Mouse (Mus musculus): ENCODE results near the gene Paqr9.
"Not testable (repeated sequence)": the region's sequence is repeated elsewhere in the genome, so short reads cannot be mapped to it uniquely, and the experiment has no call there.

Gene Paqr9

DNA sequence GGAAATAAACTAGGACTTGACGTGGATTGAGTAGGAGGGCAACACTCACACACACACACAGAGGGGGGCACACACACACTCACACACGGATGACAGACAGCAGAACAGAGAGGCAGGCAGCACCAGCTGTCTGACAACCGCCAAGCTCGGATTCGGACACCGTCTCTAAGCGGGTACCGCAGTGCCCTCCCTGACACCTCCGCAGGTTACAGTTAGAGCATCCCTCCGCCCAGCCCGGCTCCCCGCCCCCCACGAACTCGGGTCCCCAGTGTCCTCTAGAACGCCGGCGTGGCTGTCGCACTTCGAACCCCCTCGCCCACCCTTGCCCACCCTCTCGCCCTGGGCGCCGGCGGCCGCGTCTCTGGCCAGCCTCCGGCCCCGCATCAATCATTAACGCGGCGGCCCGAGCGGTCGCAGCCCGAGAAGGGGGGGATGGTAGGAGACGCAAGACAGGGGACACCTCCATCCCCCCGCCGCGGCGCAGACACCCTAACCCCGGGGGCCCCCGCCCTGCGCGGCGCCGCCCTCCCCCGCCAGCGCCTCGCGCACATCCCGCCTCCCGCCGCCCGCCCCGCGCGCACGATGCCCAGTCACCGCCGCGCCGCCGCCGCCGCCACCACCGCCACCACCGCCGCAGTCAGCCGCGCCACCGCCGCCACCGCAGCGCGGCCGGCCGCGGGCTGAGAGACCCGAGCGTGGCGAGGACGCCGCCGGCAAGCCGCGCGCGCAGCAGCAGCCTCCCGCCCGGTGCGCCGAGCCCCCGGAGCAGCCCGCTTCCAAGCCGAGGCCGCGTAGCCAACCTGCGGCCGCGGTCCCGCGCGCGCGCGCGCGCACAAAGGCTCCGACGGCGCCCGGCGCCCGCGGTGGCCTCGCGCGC lies at the start of gene Paqr9:
TSS of gene Paqr9 (plus strand) at position 599 of the 877 bp plus-strand sequence.
- DNase-seq (ENCODE audit: extremely low spot score, low read depth, low spot score), result no peak

DNA sequence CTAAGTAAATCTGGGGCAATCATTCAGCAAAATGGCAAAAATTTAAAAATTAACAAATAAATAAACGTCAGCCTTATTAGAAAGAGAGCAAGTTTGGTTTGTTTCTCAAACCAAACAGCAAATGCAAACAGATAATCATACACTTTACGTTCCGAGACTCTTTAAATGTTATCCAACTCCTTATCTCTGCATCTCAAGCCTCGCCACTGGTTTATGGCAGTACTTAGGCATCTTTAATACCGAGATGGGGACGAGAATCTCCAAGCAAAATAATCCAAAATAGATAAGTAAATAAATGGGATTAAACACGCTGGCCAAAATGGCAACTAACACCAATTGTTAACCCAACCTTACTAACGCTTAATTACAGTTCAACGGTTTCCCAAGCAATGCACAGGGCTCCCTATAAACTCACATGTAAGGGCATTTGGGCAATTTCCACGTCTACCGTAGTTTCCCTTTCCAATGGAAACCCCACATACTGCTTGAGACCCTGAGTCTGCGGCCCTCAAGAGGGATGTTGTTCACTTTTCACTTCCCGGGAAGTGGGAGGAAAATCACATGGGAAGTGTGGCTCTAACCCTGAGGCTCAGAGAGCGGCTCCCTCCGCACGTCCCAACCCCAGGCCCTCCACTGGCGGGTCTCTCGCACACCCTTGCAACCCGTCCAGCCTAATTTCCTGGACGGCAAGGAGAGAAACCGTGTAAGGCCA lies 48.6 kb upstream of the Paqr9 start:
- DNase-seq (ENCODE audit: extremely low spot score, low read depth, low spot score), result no peak

DNA sequence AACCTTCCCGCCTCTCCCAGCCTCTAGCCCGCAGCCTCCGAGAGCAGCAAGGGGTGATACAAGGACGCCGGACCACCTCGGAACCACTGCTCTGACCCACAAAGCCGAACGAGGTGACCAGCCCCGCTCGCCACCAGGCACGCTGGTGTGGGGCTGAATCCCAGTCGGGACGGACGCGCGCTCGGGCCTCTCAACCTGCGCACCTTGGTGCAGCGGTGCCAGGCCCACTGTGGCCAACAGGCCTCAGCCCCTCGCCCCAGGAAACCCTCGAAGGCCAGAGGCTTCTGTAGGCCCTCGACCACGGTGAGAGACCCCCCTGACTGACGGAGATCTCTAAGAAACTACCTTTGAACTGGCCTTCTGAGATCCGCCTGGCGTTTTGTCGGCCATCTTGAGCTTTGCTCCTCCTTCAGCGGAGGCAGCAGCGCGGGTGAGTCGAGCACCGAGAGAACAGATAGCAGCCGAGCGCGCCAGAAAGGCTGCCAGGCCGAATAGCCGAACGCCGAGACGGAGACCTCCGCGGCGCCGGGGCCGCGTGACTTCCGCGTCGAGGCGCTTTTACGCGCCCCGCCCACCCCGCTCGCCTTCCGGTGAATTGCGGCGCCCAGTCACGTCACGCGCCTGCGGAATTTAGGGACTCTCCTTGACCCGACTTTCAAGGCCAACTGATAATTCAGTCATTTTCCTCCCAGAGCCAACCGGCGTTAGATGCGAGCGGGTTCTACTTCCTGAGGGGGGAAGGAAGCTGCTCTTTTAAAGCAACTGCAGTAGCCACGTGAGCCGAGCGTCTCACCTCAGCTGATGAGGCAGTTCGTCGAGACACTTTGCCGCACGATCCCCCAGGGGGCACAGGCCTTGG lies 47.8 kb upstream of the Paqr9 start, which contains the start of gene U2surp:
TSS of gene U2surp (minus strand) at position 525 of the 859 bp plus-strand sequence.
- DNase-seq (ENCODE audit: extremely low spot score, low read depth, low spot score), result peak; percentile 79

DNA sequence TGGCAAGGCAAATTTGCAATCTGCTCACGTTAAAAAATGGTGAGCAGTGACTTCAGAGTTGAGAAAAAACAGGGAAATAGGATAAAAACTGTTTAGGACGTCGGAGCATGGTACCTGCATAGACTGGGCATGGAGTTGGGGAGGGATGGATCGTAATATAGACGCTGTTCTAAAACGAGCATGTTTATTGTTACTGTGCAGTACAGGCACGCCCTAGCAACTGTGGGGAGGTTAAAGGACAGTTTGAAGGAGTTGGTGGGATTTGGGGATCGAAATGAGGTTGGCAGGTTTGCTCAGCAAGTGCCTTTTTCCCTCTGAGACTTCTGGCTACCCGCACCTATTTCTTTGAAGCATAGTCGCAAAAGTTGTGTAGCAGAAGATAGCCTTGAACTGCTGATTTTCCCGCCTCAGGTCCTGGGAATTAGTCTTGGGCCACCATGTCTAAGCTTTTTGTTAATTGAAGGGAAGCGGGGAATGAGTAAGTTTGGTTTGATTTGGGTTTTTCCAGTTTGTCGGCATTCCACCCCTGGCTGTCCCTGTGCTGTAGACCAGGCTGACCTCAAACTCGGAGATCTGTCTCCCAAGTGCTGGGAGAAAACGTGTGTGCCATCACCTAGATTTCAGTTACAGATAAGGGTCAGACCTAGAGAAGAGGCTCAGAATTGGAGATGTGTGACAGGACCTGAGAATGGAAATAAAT lies 47.0 kb upstream of the Paqr9 start:
- DNase-seq (ENCODE audit: extremely low spot score, low read depth, low spot score), result peak; percentile 14

DNA sequence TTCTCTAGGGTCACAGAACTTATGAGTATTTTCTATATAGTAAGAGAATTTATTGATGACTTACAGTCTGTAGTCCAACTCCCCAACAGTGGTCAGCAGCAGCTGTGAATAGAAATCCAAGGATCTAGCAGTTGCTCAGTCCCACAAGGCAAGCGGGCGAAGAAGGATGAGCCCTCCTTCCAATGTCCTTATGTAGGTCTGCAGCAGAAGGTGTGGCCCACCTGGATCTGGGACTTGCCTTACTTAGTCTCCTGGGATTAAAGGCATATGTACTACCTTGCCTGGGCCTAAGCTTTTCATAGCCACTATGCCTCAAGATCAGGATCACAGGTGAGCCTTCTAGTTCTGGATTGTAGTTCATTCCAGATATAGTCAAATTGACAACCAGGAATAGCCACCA lies 45.7 kb upstream of the Paqr9 start:
- no peak for DNase-seq (ENCODE audit: extremely low spot score, low read depth, low spot score)

DNA sequence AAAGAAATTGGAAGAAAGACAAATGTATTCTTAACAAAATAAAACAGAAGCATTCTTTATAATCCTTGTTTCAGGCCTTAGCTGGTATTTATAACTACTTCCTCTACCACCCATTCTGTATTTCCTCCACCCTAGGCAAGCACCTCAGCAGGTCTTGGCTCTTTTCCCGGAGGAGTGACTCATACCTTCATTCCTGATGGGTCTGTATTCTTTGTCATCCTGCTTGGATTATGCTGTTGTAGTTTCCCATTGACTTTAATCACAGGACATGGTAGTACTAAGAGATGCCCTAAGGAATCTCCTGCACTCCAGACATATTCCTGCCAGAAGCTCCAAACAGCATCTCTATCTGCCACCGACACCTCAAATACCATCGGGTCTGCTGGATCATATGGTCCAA lies 45.1 kb upstream of the Paqr9 start:
- not testable (repeated sequence) for DNase-seq (ENCODE audit: extremely low spot score, low read depth, low spot score)

DNA sequence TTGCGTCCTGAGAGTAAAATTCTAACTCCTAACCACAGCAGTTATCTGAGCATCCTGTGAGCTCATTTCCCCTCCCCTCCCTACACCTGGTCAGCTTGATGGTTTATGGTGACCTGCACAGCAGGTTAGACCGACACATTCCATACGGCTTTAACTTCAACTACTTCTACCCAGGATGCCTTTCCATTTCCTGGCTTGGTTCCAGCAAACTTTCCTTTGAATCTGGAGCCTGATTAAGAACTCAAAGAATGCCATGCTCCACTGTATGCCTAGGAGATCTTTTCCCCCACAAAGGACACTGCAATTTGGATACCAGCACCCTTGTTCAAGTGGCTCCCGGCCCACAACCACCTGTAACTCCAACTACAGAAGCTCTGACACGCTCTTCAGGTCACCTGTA lies 38.9 kb upstream of the Paqr9 start:
- no peak for DNase-seq (ENCODE audit: extremely low spot score, low read depth, low spot score)

DNA sequence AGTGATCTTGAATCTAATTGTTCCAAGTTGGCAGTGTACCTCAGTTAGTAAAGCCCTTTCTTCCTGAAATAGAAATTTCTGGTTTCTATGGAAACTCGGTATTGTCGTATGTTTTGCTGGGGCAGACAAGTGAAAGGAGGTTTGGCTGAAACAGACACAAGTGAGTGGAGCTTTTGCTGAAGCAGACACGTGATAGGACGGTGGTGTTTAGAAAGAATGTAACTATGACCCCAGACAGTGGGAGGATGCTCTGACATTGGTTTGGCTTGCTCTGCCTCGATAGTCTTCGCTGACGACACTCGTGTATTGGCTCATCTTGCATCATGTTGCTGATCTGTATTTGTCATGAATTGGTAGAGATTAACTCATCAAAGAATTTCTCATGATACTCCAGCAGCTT lies 38.4 kb upstream of the Paqr9 start:
- no peak for DNase-seq (ENCODE audit: extremely low spot score, low read depth, low spot score)

DNA sequence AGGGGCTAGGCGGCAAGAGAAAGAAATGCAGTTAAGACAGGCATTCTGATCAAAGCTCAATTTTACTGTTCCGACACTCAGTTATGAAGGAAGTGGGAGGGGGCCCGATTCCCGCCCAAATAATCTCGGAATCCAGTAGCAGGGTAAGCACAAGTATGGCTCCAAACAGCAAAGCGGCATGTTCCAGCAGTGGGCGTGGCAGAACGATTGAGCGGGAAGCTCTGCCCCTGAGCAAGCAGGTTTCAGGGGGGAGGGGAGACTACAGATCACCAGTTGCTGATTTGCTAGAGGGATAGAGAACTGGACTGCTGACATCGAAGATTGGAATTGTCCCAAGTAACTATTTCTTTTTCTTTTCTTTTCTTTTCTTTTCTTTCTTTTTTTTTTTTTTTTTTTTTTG lies 37.9 kb upstream of the Paqr9 start:
- no peak for DNase-seq (ENCODE audit: extremely low spot score, low read depth, low spot score)

DNA sequence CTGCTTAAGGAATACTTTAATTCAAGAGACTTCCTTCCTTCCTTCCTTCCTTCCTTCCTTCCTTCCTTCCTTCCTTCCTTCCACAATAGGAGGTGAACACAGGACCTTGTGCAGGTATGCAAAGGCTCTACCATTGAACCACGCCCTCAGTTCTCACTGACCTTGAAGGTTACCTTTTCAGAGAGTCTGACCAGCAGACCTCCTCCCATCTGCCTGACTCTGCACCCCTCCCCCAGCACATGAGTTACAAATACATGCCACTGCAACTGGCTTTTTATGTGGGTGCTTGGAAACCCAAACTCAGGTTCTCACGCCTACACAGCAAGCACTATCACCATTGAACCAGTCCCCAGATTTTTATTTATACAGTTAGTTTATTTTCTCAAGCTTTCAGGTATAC lies 36.9 kb upstream of the Paqr9 start:
- DNase-seq (ENCODE audit: extremely low spot score, low read depth, low spot score), result no peak

DNA sequence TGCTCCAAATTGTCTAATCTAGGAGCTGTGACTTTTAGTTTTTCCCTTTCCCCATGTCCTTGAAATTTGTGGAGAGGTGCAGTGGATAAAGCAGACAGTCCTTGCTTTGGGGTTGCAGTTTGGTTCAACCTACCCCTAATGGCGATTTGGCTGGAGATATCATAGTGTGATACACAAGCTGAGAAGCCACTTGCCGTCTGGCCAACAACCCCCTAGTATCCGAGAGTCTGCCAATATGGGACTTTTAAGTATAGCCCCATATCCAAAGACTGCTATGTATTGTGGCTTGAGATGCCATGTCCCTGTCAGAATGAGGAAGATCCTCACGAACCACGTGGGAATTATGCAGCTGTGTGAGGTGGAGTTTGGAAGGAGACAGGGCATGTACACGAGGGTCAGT lies 34.1 kb upstream of the Paqr9 start:
- DNase-seq (ENCODE audit: extremely low spot score, low read depth, low spot score), result no peak

DNA sequence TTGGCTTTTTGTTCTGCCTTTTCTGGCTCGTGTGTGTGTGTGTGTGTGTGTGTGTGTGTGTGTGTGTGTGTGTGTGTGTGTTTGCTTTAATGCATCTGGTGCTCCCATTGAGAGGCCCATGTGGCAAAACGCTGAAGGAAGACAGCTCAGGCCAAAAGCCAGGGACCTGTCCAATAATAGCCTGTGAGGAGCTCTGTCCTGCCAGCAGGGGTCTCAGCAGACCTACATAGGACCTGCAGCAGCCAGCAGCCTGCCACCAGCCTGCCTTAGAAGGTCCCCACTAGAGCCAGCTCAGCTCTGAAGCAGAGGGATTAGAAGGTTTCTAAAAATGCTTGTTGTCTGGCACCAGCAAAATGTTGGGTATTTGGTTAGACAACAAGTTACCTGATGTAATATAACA lies 33.5 kb upstream of the Paqr9 start:
- DNase-seq (ENCODE audit: extremely low spot score, low read depth, low spot score), result no peak

DNA sequence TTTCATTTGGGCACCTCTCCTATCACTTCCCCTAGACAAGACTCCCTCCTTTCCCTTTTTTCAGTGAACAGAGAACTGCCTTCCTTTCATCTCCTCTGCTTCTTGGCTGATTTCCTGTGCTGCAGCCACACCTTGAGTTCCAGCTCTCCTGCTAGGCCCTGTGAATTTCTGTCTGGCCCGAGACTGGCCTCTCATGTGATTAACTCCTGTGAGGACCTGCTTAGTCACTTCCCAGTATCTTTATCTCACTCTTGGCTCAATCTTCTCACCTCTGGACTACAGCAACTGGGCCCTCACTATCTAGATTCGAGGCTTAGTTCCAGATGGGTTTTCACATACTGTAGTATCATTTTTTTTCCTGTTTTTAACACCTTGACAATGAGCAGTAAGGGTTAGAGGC lies 31.8 kb upstream of the Paqr9 start:
- DNase-seq (ENCODE audit: extremely low spot score, low read depth, low spot score), result no peak

DNA sequence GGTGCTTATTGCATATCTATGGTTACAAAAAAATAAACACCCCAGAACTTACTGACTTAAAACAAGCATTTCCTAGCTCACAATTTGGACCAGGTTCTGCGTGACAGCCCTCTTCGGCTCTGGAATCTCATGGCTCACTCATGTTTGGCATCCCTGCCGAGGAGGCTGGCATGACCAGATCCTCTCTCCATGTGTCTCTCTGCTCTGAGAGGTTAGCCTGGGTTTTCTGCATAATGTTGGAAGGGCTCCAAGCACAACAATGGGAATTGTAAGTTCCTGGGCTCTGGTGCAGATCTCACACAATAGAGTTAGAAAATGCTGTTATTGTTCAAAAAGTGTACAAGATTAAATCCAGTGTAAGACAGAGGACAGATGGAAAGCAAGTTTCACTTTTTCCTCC lies 28.3 kb upstream of the Paqr9 start:
- no peak for DNase-seq (ENCODE audit: extremely low spot score, low read depth, low spot score)

DNA sequence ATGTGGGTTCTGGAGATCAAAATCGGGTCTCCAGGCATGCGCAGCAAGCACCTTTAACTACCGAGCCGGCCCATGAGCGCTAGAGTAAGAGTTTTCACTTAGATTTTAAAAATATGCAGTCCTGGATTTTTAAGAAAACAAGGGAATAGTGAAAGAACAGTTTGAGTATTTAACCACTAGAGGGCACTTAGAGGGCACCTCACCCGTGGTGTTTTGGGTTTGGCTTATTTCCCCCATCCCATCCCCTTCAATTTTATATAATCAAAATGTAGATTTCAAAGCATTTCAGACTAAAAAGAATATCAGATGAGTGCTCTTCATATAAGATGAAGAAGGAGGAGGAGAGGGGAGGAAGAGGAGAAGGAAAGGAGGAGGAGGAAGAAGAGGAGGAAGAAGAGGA lies 25.6 kb upstream of the Paqr9 start:
- no peak for DNase-seq (ENCODE audit: extremely low spot score, low read depth, low spot score)

DNA sequence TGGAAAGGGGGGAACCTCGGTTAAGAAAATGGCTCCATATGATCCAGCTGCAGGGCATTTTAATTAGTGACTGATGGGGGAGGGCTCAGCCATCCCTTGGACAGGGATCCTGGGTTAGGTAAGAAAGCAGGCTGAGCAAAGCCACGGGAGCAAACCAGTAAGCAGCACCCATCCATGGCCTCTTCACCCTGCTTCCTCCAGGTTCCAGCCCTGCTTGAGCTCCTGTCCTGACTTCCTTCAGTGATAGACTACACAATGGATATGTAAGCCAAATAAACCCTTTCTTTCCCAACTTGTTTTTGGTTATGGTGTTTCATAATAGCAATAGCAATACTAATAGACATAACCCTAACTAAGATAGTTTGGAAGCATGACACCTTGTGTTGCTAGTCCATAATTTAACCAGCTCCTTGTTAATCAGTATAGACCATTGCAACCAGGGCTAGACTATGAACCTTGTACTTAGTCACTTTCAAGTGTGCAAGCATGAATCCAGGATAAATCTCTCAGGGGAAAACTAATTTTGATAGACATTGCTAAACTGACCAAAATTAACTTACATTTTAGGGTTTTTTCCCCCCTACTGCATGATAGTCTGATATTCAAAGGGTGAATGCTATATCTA lies 20.2 kb upstream of the Paqr9 start:
- DNase-seq (ENCODE audit: extremely low spot score, low read depth, low spot score), result no peak

DNA sequence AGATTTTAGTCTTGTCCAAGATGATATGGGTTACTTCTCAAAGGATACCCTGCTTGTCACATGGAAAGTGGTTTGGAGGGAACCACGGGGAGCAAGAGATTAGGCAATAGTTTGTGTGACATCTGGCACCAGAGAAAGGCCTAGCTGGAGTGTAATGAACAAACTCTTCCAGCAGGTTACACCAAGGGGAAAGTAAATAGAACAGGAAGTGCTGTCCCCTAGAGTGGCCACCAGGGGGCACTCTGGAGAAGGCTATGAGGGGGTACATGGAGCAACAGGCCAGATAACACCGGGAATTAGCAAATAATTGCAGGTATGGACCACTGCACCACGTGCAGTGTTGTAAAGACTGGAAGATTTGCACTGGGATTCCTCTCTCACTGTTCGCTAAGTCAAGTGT lies 19.0 kb upstream of the Paqr9 start:
- no peak for DNase-seq (ENCODE audit: extremely low spot score, low read depth, low spot score)

DNA sequence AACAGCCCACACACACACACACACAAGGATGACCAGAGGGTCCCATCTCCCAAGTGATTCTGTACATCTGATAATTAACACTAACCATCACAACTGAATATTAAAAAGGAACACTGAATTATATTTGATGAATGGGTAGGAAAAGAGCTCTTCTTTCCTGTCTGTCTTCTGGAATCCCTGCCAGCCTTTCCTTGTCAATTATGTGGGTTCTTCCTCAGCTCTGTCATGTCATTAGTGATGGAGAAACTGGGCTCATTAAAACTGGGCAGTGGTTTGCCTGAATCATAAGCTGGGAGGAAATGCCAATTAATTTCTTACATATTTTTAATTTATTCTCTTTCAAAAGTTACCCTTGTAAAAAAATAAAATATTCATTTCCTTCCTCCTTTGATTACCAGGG lies 18.2 kb upstream of the Paqr9 start:
- no peak for DNase-seq (ENCODE audit: extremely low spot score, low read depth, low spot score)

DNA sequence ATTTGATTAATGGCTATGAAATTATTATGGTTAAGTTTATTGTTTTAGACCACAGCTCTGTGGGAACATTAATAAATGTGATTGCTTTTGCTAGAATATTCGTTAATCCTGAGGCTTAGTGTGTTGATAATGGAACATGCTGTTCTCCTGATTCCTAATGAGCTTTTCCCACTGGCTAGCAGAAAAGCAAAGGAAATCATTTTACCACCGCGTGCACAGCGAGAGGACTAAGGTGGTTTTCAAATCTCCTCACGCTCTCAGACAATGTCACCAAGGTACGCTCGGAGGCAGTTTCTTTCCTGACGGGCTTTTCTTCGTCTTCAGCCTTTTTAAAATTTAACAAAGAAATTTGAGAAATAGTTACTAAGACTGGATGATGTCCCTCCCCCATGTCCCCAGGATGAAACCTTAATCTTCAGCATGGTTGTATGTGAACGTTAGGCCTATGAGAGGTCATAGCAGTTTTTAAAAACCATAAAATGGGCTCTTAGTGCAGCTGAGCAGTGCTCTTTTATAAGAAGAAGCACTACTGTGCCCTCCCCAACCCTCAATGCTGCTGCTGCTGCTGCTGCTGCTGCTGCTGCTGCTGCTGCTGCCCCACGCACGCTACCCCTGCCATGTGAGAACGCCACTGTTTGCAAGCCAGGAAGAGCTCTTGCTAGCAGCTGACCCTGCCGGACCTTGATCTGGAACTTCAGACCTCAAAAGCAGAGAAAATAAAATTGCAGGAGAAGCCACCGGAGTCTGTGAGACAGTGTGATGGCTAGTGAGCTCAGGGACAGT lies 17.6 kb upstream of the Paqr9 start:
- no peak for DNase-seq (ENCODE audit: extremely low spot score, low read depth, low spot score)

DNA sequence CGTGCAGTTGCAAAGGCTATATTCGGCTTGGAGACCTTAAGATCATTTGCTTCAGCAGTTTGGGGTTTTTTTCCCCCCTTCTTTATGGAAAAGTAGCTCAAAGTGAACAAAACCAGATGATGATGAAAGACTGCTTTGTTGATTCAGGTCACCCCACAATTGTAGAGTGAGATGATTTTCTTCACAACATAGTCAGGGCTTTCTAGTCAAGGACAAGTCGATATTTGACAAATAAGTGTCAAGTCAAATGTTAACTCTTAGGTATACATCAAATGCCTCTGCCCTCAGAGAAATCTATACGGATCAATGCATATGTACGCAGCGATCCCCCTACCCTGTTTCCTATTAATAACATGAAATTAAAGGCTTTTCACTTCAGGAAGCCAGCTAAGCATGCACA lies 17.0 kb upstream of the Paqr9 start:
- no peak for DNase-seq (ENCODE audit: extremely low spot score, low read depth, low spot score)

All from hindlimb bud, embryonic 11.5 days (tissue).